Mouse (Mus musculus) adrenal gland, postnatal 14 days (tissue): ENCODE measurements around the gene Gm47985. TPM values are rescaled to one million over a fixed set of nuclear protein-coding genes. Genes with fewer than 3 reads are reported as not detected.

Source experiments
- DNase-seq: peaks from one replicate; pipeline ENCODE4 v3.0.0; 2021; ENCODE audit warnings: mixed read lengths
- total RNA-seq: library from RNA; stranded (reverse); gene quantifications from 2 replicates; pipeline ENCODE4 v1.2.3, GENCODE M21; 2021

Gene Gm47985
- total RNA-seq, 1 experiment from 2014 or later = not detected

DNA sequence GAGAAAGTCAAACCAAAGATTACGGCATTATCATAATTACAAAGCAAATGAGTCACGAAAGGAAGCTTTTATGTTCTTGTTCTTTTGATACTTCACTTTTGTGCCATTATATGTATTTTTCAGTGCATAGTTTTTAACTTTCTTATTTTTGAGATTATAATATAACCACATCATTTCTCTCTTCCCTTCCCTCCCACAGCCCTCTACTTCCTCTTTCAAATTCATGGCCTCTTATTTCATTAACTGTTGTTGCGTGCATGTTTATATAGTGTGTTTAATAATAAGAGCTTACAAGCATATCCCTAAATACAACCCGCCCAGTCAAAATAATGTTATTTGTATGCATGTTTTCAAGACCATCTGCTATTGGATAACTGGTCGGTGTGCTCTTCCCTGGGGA is 36.7 kb downstream of the Gm47985 start:
- DNase-seq = no peak

DNA sequence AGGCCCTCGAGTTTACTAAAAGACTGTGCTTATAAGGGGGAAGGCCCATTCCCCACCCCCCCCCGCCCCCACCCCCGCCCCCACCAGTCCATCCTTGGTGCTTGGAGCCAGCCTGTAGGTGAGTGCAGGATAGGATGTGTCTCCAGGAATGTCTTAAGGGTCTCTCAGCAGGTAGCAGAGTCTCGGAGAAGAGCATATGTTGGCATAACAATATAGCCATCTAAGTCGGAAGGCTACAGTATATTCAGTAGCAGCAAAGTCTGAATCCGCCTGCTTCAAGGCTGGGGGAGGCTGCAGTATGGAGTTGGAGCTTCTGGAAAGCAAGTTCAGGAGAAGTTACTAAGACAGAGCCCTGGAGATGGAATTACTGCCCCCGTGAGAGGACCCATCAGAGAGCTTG is 37.8 kb downstream of the Gm47985 start:
- no peak for DNase-seq

DNA sequence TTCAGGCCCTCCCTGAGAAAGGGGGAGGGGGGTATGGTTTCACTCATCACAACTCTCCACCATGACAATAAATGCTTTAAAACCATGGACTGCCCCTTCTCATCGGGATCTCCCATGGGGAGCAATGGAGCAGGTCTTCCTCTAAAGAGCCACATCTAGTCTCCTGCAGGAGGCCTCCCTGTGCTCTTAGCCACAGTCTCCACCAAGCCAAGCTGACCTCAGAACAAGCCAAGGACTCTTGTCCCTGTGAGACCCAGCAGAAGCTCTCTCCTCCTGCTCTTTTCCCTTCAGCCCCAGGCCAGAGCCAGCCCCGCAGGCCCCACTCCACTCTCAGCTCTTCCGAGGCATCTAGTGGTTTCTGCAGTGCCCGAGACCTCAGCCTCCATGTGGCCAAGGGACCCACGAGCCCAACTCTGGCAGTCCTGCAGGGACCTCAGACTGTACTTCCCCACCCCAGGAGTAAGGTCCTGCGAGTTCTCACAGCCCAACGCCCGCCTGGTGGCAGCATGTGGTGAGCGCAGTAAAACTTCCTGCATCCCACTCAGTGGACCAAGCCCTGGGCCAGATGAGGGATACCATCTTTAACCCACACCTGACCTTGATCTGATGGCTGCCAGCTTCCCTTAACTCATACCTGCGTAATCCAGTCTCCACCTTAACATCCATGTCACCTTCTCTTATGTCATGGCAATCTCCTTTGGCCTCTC is 40.4 kb downstream of the Gm47985 start:
- DNase-seq = no peak

DNA sequence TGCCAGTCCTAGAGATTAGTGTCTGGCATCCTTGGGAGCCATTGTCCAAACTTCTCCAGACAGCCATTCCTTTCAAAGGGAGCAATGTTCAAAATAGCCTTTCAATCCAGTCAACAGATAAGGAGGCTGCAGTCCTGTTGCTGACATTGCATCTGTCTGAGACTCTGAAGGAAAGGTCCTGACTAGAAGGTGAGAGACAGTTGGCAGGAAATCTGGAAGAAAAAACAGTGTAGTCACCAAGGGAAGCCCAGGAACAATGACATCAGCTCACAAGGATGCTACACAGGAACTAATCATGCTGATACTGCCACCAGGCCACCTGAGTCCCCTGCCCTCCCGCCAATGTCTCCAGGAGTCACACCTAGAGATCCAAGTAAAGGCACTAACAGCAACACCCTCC is 41.0 kb downstream of the Gm47985 start:
- DNase-seq = no peak

DNA sequence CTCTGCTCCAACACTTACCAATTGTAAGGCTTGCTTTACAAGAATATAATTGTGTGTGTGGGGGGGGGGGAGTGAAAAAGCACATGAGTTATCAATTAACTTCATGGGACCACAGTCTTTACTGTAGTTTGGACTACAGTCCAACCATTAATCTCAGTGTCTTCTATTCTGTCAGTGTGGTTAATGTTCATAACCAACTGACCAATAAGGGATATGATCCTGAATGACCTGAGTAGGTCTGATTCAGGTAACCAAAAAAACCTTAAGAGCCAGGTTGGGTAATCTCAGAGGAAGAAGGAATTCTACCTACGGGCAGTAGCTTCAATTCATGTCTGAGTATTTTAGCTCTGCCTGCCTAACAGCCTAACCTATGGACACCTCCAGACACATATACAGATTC is 42.2 kb downstream of the Gm47985 start:
- no peak for DNase-seq

DNA sequence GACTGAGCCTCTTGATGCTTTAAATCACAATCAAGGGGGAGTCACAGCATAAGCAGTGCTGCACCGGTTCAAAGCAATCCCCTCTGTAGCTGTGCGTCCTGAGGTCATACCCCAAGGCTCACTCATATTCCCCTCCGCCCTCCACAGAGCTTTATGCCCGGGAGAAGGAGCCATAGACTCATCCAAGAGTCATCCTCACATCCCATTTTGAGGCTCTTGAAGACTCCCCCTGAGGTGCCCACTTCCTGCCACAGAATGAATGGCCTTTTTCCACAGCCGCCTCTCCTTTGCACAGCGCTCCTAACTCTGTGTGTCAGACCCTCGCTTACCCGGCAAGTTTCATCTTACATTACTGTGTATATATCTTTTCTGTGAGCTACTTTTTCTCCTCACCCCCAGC is 45.2 kb downstream of the Gm47985 start:
- DNase-seq = no peak

DNA sequence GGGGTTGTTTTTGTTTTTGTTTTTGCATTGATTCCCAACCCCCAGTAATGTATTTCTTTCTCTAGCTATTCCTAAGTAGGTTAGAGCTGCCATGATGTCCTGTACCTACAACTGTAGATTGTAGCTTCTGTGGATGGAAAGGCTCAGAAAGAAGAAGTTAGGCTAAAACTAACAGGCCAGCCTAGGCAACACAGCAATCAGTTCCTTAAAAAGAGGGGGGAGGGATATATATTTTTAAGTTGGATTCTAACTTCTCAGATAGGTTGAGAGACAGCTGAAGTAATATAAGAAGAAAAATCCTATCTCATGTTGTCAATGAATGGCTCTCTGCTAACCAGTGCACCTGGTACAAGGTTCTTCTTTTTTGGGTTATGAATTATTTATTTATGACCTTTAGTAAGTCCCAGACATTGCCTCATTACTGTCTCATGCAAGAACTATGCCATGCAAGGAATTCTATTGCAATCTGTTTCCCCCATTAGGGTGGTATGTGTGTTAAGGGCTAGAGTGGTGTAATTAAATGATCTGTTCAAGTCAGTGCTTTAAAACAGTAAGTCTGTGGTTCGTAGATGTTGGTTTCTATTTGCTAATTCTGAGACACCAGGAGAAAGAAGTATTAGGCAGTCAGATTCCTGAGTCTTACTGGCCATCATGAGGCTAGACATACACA is 46.1 kb downstream of the Gm47985 start:
- no peak for DNase-seq

DNA sequence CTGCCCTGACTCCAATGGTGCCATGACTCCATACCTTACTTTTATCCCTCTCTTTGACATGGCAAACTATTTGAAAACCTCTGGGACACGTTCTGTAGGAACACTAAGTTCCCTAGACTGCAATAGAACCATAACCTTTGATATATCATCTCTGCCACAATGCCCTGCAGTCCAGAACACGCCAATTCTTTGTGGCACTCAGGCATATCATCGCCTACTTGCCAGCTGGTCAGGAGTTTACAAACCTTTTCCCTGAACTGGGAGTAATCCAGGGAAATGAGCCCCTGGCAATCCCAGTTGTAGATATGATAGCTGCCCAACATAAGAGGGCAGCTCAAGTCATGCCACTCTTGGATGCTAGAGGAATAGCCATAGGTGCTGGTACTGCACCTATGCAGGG is 50.0 kb downstream of the Gm47985 start:
- DNase-seq = no peak

DNA sequence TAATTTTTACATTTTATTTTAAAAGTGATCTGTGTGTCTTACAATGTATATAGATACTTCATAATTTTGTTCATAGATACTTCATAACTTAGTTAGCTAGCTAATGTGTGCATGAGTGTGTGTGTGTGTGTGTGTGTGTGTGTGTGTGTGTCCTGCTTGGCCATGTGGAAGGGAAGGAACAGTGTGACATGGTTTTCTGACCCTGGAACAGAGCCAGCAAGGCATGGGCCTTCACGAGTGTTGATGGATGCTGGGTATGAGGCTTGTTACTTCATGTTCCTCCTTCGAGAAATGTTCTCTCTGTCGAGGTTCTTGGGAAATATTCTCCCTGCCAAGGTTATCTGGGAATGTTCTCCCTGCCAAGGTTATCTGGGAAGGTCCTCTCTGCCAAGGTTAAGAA is 51.4 kb downstream of the Gm47985 start:
- DNase-seq = peak; percentile 56

Other genes with a start within 250 kb of the Gm47985 start
- gene Hmcn1, start 189.1 kb upstream of the Gm47985 start, total RNA-seq = 4.2 and 6.9 TPM in 2 replicates
- gene Gm8947, start 9.8 kb downstream of the Gm47985 start, total RNA-seq = not detected in 2 replicates
- gene Gm47995, start 15.9 kb downstream of the Gm47985 start, total RNA-seq = not detected in 2 replicates
- gene 3110040M04Rik, start 21.6 kb downstream of the Gm47985 start, total RNA-seq = not detected in 2 replicates
- gene Gm47996, start 27.6 kb downstream of the Gm47985 start, total RNA-seq = not detected in 2 replicates
- gene Ivns1abp, start 161.9 kb downstream of the Gm47985 start, total RNA-seq = 200 and 309 TPM in 2 replicates
- 20.2 and 24.4 TPM in 2 replicates for gene Swt1, start 245.9 kb downstream of the Gm47985 start, total RNA-seq
- gene Trmt1l, start 246.0 kb downstream of the Gm47985 start, total RNA-seq = 26.9 and 28.9 TPM in 2 replicates